Mouse (Mus musculus): ENCODE data around the gene Atp11a. TPM values are rescaled to one million over a fixed set of nuclear protein-coding genes. Genes with fewer than 3 reads are reported as not detected.

Atp11a gene
- polyA plus RNA-seq, 1 experiment from 2014 or later, result 22.2 TPM

- no peak overlapping the region for H3K4me2 ChIP-seq (replicated peaks)
- 0 out of 2 replicates have a peak, but pooled peaks cover 2% of the 10 kb centered on the region for H3K36me3 ChIP-seq
- H3K9ac ChIP-seq, result no peak overlapping the region
- peaks cover 14% of the 10 kb centered on the region for H3K4me1 ChIP-seq
- H3K9me3 ChIP-seq (replicated peaks), result no peaks in the 10 kb centered on the region
- no peak for ATAC-seq (ENCODE audit: insufficient number of reproducible peaks, low FRiP score, low TSS enrichment, low read depth)
- no peak overlapping the region for H3K27ac ChIP-seq (replicated peaks)
- no peaks in the 10 kb centered on the region for H3K27me3 ChIP-seq
- WGBS, result 77% methylated on average over 8 of the region's 8 CpGs
- no peak overlapping the region for H3K4me3 ChIP-seq (replicated peaks)
Observed at GRCm38 (mm10) chr8:12787427-12787826, 30.6 kb downstream of the Atp11a start.

DNA sequence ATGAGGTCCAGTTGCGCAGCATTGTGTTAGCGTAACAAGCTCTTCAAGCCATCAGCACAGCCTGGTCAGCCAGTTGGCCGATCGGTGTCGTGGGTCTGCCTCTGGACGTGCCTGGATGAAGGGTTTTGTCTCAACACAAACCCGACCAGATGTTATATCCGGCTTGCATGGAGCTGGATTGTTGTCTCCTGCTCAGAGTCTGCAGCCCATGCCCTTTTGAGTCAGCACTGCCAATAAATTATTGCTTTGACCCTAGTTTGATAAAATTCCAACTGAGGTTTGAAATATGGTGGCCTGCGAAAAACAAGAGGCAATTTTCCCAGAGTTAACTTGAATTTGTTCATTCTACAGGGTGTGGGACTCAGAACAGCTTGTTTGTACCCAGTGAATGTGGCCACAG is 31.9 kb downstream of the Atp11a start:
- H3K36me3 ChIP-seq, result 0 out of 2 replicates have a peak, but pooled peaks cover 2% of the 10 kb centered on the region
- no peaks in the 10 kb centered on the region for H3K27me3 ChIP-seq
- 80% methylated on average over 9 of the region's 9 CpGs for WGBS
- no peak overlapping the region for H3K9ac ChIP-seq
- H3K4me2 ChIP-seq (replicated peaks), result no peak overlapping the region
- H3K9me3 ChIP-seq (replicated peaks), result no peaks in the 10 kb centered on the region
- H3K4me1 ChIP-seq, result peaks cover 14% of the 10 kb centered on the region
- no peak overlapping the region for H3K27ac ChIP-seq (replicated peaks)
- no peak for ATAC-seq (ENCODE audit: insufficient number of reproducible peaks, low FRiP score, low TSS enrichment, low read depth)
- no peak overlapping the region for H3K4me3 ChIP-seq (replicated peaks)

DNA sequence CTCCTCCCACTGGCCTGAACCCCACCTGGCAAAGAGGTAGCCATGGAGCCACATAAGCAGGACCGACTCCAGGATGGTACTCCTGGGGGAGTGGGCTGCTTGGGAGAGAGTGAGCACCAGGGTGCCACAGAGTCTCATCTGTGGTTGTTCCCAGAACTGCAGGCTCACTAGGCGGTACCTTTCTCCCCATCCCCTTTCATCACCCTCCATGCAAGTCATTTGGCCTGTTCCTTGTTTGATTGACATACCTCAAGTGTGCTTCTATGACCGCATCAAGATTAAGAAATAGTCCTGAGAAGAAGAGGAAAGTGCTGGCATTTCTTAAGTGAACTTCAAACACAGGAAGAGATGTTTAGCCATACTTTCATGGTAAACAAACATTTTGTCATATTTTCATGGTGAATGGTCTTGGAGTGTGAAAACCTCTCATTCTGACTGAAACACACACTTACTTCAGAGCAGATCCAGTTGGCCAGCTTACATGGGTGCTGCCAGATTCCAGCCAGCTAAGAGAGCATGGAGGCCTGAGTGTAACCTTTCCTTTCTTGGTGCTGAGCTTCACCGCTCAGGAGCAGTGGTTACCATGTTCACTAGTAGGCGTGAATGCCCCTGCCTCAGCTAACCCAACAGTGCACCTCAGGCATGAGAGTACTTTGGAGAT is 38.3 kb downstream of the Atp11a start:
- Histone ChIP-seq H3K27ac (replicated peaks) (no peak overlapping the region), H3K4me1 (peaks cover 8% of the 10 kb centered on the region), H3K4me2 (replicated peaks) (no peak overlapping the region), H3K36me3 (no peaks in the 10 kb centered on the region), H3K9ac (no peak overlapping the region), H3K27me3 (no peaks in the 10 kb centered on the region), H3K9me3 (replicated peaks) (no peaks in the 10 kb centered on the region), H3K4me3 (replicated peaks) (no peak overlapping the region)
- no peak for ATAC-seq (ENCODE audit: insufficient number of reproducible peaks, low FRiP score, low TSS enrichment, low read depth)
- 86% methylated on average over 5 of the region's 5 CpGs for WGBS

DNA sequence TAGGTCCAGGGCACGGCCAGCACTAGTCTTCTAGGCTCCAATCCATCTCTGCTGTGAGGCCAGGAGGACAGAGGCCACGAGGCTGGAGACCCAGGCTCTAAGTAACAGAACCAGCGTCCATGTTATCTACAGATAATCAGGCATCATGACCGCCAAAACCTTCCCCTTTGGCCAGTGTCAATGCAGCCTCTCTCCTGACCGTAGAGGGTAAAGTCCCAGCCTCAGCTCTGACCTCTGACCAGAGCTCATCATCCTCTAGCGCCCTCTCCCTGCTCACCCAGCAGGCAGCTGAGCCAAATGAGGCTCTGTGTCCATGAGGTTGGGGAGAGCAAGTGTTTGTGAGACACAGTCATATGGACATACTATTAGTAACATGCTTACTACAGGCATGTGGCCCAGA is 42.3 kb downstream of the Atp11a start:
- Histone ChIP-seq H3K36me3 (no peaks in the 10 kb centered on the region), H3K4me1 (peaks cover 31% of the 10 kb centered on the region), H3K4me3 (replicated peaks) (no peak overlapping the region), H3K4me2 (replicated peaks) (no peak overlapping the region), H3K9ac (no peak overlapping the region), H3K27me3 (no peaks in the 10 kb centered on the region), H3K27ac (replicated peaks) (no peak overlapping the region), H3K9me3 (replicated peaks) (no peaks in the 10 kb centered on the region)
- 79% methylated on average over 6 of the region's 6 CpGs for WGBS
- ATAC-seq (ENCODE audit: insufficient number of reproducible peaks, low FRiP score, low TSS enrichment, low read depth), result no peak

GRCm38 (mm10) chr8:12799832-12800231 is 43.0 kb downstream of the Atp11a start:
- Histone ChIP-seq H3K27me3 (no peaks in the 10 kb centered on the region), H3K4me1 (peaks cover 31% of the 10 kb centered on the region), H3K36me3 (no peaks in the 10 kb centered on the region), H3K9me3 (replicated peaks) (no peaks in the 10 kb centered on the region), H3K9ac (no peak overlapping the region), H3K4me3 (replicated peaks) (no peak overlapping the region), H3K4me2 (replicated peaks) (no peak overlapping the region), H3K27ac (replicated peaks) (no peak overlapping the region)
- ATAC-seq (ENCODE audit: insufficient number of reproducible peaks, low FRiP score, low TSS enrichment, low read depth), result no peak
- WGBS, result 51% methylated on average over 6 of the region's 6 CpGs

DNA sequence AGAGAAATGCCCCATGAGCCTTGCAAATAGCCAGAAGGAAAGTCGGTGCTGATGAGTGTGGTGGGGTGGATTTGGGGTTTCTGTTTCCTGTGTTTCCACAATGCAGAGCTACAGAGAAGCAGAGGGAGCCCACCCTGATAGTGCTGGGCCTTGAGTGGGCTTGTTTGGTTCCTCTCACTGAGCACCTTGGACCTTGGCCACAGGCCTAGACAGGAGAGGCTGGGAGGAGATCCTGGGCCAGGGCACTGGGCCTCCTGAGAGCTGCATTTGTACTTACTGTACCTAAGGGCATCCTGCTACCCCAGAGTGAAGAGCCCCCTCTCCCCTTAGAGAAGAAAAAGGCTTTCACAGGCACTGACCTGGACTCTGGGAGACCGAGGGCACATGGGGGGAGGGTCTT is 43.4 kb downstream of the Atp11a start:
- H3K27me3 ChIP-seq, result no peaks in the 10 kb centered on the region
- H3K36me3 ChIP-seq, result no peaks in the 10 kb centered on the region
- H3K9me3 ChIP-seq (replicated peaks), result no peaks in the 10 kb centered on the region
- ATAC-seq (ENCODE audit: insufficient number of reproducible peaks, low FRiP score, low TSS enrichment, low read depth), result no peak
- H3K9ac ChIP-seq, result no peak overlapping the region
- H3K4me1 ChIP-seq, result peaks cover 34% of the 10 kb centered on the region
- 52% methylated on average over 2 of the region's 2 CpGs for WGBS
- no peak overlapping the region; the same call in 1 of the 2 replicates for H3K27ac ChIP-seq (replicated peaks)
- no peak overlapping the region for H3K4me2 ChIP-seq (replicated peaks)
- H3K4me3 ChIP-seq (replicated peaks), result no peak overlapping the region

DNA sequence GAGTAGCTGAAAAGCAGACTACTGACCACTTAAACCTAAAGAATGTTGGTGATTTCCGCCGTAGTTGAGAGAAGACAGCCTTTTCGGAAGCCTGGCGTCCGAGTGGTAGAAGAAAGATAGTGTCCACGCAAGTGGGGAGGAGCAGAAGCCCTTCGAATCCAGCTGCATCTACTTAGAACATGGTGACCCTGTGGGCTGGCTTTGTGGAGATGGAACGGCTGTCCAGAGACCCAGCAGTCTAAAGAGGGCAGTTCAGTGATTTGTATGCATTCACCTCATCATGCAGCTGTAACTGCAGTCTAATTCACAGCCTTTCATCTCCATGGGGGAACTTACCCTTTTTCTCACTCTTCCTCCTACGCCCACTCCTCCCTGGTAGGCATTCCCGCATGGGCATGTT is 44.8 kb downstream of the Atp11a start:
- 75% methylated on average over 10 of the region's 10 CpGs for WGBS
- Histone ChIP-seq H3K9ac (no peak overlapping the region), H3K9me3 (replicated peaks) (no peaks in the 10 kb centered on the region), H3K4me3 (replicated peaks) (no peak overlapping the region), H3K4me2 (replicated peaks) (no peak overlapping the region), H3K4me1 (peaks cover 34% of the 10 kb centered on the region), H3K27me3 (no peaks in the 10 kb centered on the region), H3K36me3 (no peaks in the 10 kb centered on the region), H3K27ac (replicated peaks) (no peak overlapping the region)
- no peak for ATAC-seq (ENCODE audit: insufficient number of reproducible peaks, low FRiP score, low TSS enrichment, low read depth)

DNA sequence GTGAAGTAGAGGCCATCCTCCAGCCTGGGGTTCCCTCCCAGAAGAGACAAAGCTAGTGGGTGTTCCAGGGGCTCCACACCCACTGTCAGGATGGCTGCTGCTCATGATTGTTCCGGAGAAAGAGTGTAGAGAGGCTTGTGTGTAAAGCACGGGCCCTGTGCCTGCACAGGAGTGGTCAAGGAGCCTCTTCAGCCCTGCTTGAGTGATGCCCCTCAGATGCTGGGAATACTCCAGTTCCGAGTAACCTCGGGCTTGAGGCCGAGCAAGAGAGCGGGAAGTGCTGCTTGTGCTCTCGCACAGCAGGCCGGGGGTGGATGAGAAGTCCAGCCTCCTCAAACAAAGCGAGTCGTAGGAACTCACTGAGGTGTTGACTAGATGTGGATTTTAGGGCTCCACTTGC is 46.3 kb downstream of the Atp11a start:
- no peaks in the 10 kb centered on the region for H3K9me3 ChIP-seq (replicated peaks)
- peaks cover 34% of the 10 kb centered on the region for H3K4me1 ChIP-seq
- H3K4me2 ChIP-seq (replicated peaks), result no peak overlapping the region
- ATAC-seq (ENCODE audit: insufficient number of reproducible peaks, low FRiP score, low TSS enrichment, low read depth), result no peak
- H3K27ac ChIP-seq (replicated peaks), result no peak overlapping the region
- H3K9ac ChIP-seq, result no peak overlapping the region
- H3K36me3 ChIP-seq, result no peaks in the 10 kb centered on the region
- H3K4me3 ChIP-seq (replicated peaks), result no peak overlapping the region
- 88% methylated on average over 10 of the region's 10 CpGs for WGBS
- H3K27me3 ChIP-seq, result no peaks in the 10 kb centered on the region

DNA sequence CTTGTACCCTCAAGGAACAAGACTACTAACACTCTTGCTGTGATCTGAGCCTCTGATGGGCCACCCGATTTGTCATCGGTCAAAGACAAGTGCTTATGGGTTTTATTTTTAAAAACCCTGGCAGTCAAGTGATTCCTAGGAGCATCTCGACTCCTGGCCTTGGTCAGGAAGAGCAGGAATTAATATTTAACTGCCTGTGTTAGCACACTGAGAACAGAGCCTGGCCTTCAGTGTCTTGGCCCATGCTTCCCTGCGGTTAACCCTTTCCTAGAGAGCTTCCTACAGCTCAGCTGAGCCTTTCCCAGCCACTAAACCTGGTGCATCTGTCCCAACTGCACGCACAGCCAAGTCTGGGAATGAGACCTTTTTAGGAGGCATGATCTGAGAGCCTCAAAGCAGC is 48.1 kb downstream of the Atp11a start:
- no peak overlapping the region for H3K4me2 ChIP-seq (replicated peaks)
- H3K36me3 ChIP-seq, result no peaks in the 10 kb centered on the region
- WGBS, result 73% methylated on average over 5 of the region's 5 CpGs
- H3K4me1 ChIP-seq, result peaks cover 28% of the 10 kb centered on the region
- H3K9ac ChIP-seq, result no peak overlapping the region
- H3K9me3 ChIP-seq (replicated peaks), result no peaks in the 10 kb centered on the region
- no peak overlapping the region for H3K27ac ChIP-seq (replicated peaks)
- ATAC-seq (ENCODE audit: insufficient number of reproducible peaks, low FRiP score, low TSS enrichment, low read depth), result no peak
- H3K27me3 ChIP-seq, result no peaks in the 10 kb centered on the region
- no peak overlapping the region for H3K4me3 ChIP-seq (replicated peaks)

- Histone ChIP-seq H3K4me1 (peaks cover 21% of the 10 kb centered on the region), H3K9ac (no peak overlapping the region), H3K4me2 (replicated peaks) (no peak overlapping the region), H3K4me3 (replicated peaks) (no peak overlapping the region), H3K36me3 (no peaks in the 10 kb centered on the region), H3K9me3 (replicated peaks) (no peaks in the 10 kb centered on the region), H3K27me3 (no peaks in the 10 kb centered on the region), H3K27ac (replicated peaks) (no peak overlapping the region)
- WGBS, result 62% methylated on average over 4 of the region's 4 CpGs
- ATAC-seq (ENCODE audit: insufficient number of reproducible peaks, low FRiP score, low TSS enrichment, low read depth), result no peak; the same call in 1 of the 2 replicates
Observed at GRCm38 (mm10) chr8:12805569-12805968, 48.8 kb downstream of the Atp11a start.

DNA sequence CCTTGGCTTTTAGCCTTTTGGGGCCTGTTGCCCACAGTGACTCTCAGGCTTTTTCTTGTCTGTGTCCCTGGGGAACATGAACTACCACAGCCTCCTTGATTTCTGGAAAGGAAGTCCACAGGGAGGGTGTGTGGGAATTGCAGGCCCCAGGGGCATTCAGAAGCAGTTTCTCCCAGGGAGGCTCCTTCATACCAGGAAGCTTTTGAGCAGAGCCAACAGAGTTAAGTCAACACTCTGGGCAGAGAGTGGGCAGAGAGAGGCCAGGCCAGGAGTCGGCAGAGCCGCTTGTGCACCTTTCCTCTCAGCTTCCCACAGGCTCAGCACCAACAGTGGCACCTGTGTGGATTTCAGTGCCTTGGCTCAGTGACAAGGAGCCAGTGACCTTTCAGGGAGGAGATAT is 51.2 kb downstream of the Atp11a start:
- Histone ChIP-seq H3K4me2 (replicated peaks) (no peak overlapping the region), H3K36me3 (peaks cover 13% of the 10 kb centered on the region), H3K4me3 (replicated peaks) (no peak overlapping the region), H3K9me3 (replicated peaks) (no peaks in the 10 kb centered on the region), H3K27me3 (no peaks in the 10 kb centered on the region), H3K27ac (replicated peaks) (no peak overlapping the region), H3K4me1 (0 out of 2 replicates have a peak, but pooled peaks cover 2% of the 10 kb centered on the region), H3K9ac (no peak overlapping the region)
- no peak for ATAC-seq (ENCODE audit: insufficient number of reproducible peaks, low FRiP score, low TSS enrichment, low read depth)
- WGBS, result 81% methylated on average over 2 of the region's 2 CpGs

DNA sequence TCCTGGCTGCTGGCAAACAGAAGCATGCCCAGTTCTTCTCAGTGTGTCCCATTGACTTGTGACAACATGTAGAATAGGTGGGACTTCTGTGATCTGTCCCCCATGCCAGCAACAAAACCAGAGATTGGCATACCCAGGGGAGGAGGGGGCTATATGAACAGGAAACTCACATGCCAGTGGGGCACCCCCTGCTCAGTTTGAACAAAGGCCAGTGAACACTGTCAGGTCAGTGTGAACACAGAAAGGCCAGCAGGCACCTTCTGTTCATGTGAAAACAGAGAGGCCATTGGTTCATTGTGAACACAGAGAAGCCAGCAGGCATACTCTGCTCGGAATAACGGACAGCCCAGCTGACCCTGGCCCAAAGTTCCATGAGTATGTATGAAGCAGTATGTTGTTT is 52.7 kb downstream of the Atp11a start:
- Histone ChIP-seq H3K27me3 (no peaks in the 10 kb centered on the region), H3K27ac (replicated peaks) (no peak overlapping the region), H3K36me3 (peaks cover 14% of the 10 kb centered on the region)

More for the DNA sequence above, 52.7 kb downstream of the Atp11a start:
- Histone ChIP-seq H3K4me2 (replicated peaks) (no peak overlapping the region), H3K9me3 (replicated peaks) (no peaks in the 10 kb centered on the region), H3K4me1 (0 out of 2 replicates have a peak, but pooled peaks cover 2% of the 10 kb centered on the region), H3K4me3 (replicated peaks) (no peak overlapping the region), H3K9ac (no peak overlapping the region)
- WGBS, result 85% methylated on average over 2 of the region's 2 CpGs
- ATAC-seq (ENCODE audit: insufficient number of reproducible peaks, low FRiP score, low TSS enrichment, low read depth), result no peak

Data from embryonic facial prominence, embryonic 15.5 days (tissue).